Mouse (Mus musculus) lung, postnatal 0 days (tissue): ENCODE results near the gene Hcn2. TPM values are rescaled to one million over a fixed set of nuclear protein-coding genes. Genes with fewer than 3 reads are reported as not detected.

Experiments
- ATAC-seq: fragments of 200-750 bp; cut with Nextera tagmentation; 2 replicates; pipeline ENCODE4 v1.8.0; 2017; ENCODE audit warnings: moderate library complexity
- DNase-seq: peaks from one replicate; pipeline ENCODE4 v3.0.0-alpha.2; 2016; ENCODE audit warnings: low spot score
- H3K27ac ChIP-seq: fragments of 300-500 bp; sonication (generic); 2 replicates; pipeline ENCODE4 v1.5.1; 2014; ENCODE audit warnings: antibody characterized with exemption, mild to moderate bottlenecking, low read length, mixed read lengths
- H3K27me3 ChIP-seq: fragments of 300-500 bp; sonication (generic); replicated peaks from 2 replicates; pipeline ENCODE4 v1.6.1; 2014; ENCODE audit warnings: low read length, mixed read lengths; ENCODE audit not compliant: insufficient read depth
- H3K36me3 ChIP-seq: fragments of 300-500 bp; sonication (generic); 2 replicates; pipeline ENCODE4 v1.6.1; 2014; ENCODE audit warnings: low read length, mixed read lengths; ENCODE audit not compliant: insufficient read depth
- H3K4me1 ChIP-seq: fragments of 300-500 bp; sonication (generic); 2 replicates; pipeline ENCODE4 v1.6.1; 2014; ENCODE audit warnings: antibody characterized with exemption, low read depth, low read length, mixed read lengths; ENCODE audit not compliant: insufficient read depth
- H3K4me2 ChIP-seq: fragments of 300-500 bp; sonication (generic); replicated peaks from 2 replicates; pipeline ENCODE4 v1.6.1; 2014; ENCODE audit warnings: low read depth, mild to moderate bottlenecking, low read length, moderate library complexity, mixed read lengths
- H3K4me3 ChIP-seq: fragments of 300-500 bp; sonication (generic); 2 replicates; pipeline ENCODE4 v1.5.1; 2014; ENCODE audit warnings: low read depth, low read length
- H3K9ac ChIP-seq: fragments of 300-500 bp; sonication (generic); replicated peaks from 2 replicates; pipeline ENCODE4 v1.6.1; 2014; ENCODE audit warnings: low read depth, mild to moderate bottlenecking
- H3K9me3 ChIP-seq: fragments of 300-500 bp; sonication (generic); 2 replicates; pipeline ENCODE4 v1.6.1; 2016; ENCODE audit warnings: low read length, mixed read lengths
- CTCF ChIP-seq: IDR thresholded peaks from 2 replicates; pipeline ENCODE4 v1.5.1; 2016; ENCODE audit warnings: antibody characterized with exemption, mild to moderate bottlenecking
- EP300 ChIP-seq: IDR thresholded peaks from 2 replicates; pipeline ENCODE4 v1.6.1; 2016; ENCODE audit warnings: antibody characterized with exemption, mild to moderate bottlenecking, control low read depth
- WGBS: fragments of 180-500 bp; shearing (Covaris S2); extraction: QIAGEN DNeasy Blood & Tissue Kit; methylation state at CpG from one replicate; pipeline ENCODE4 v1.1.7; 2014; 5-methylcytosine and 5-hydroxymethylcytosine counted together
- polyA plus RNA-seq: library from polyadenylated mRNA; unstranded; fragments of >200 nt; fragmentation: Nextera tagmentation; extraction: Ambion mirVana; gene quantifications from 2 replicates; pipeline ENCODE4 v1.2.1, GENCODE M21; 2015

Hcn2 gene
- polyA plus RNA-seq, 1 experiment from 2014 or later: 0.12 TPM

- Histone ChIP-seq H3K4me3 (peak within 1 kb of the TSS; percentile 40), H3K4me2 (peak within 1 kb of the TSS; percentile 58), H3K9me3 (no peaks in the 10 kb centered on the region), H3K27me3 (no peaks in the 10 kb centered on the region), H3K27ac (peak within 1 kb of the TSS; percentile 60), H3K9ac (peak within 1 kb of the TSS; percentile 27; the same call in 1 of the 2 replicates), H3K4me1 (peaks cover 17% of the 10 kb centered on the region; the same call in 1 of the 2 replicates), H3K36me3 (no peaks in the 10 kb centered on the region; the same call in 1 of the 2 replicates)
- DNase-seq (no peak), ATAC-seq (no peak)
- 3% methylated on average over 39 of the region's 39 CpGs for WGBS
- TF ChIP-seq CTCF (no peak), EP300 (no peak)
These were observed 60.7 kb downstream of the Hcn2 start, which contains the start of gene Fstl3 for GRCm38 (mm10) chr10:79777103-79777531. Gene Fstl3 (plus strand): TSS chr10:79777272.

- no peaks in the 10 kb centered on the region; the same call in 1 of the 2 replicates for H3K36me3 ChIP-seq
- H3K27ac ChIP-seq: peak overlapping the region; percentile 60
- H3K4me3 ChIP-seq: peak overlapping the region; percentile 40; the same call in 1 of the 2 replicates
- DNase-seq (peak; percentile 72), ATAC-seq (peak; percentile 20)
- TF ChIP-seq EP300: 0 out of 2 replicates have a peak, but pooled peaks have one; percentile 29
- no peak for TF ChIP-seq CTCF
- no peaks in the 10 kb centered on the region for H3K9me3 ChIP-seq
- H3K4me2 ChIP-seq: peak overlapping the region; percentile 58
- H3K27me3 ChIP-seq: no peaks in the 10 kb centered on the region
- WGBS: 2% methylated on average over 15 of the region's 15 CpGs
- H3K4me1 ChIP-seq: peaks cover 17% of the 10 kb centered on the region; the same call in 1 of the 2 replicates
- no peak overlapping the region for H3K9ac ChIP-seq
These were observed 61.6 kb downstream of the Hcn2 start for GRCm38 (mm10) chr10:79778006-79778405.

- H3K9me3 ChIP-seq: no peaks in the 10 kb centered on the region
- no peak overlapping the region for H3K27ac ChIP-seq
- no peak overlapping the region for H3K9ac ChIP-seq
- 0 out of 2 replicates have a peak overlapping the region, but pooled peaks have one; percentile 61 for H3K4me2 ChIP-seq
- no peaks in the 10 kb centered on the region; the same call in 1 of the 2 replicates for H3K36me3 ChIP-seq
- 17% methylated on average over 2 of the region's 2 CpGs for WGBS
- peaks cover 17% of the 10 kb centered on the region; the same call in 1 of the 2 replicates for H3K4me1 ChIP-seq
- no peaks in the 10 kb centered on the region for H3K27me3 ChIP-seq
- no peak for TF ChIP-seq CTCF
- TF ChIP-seq EP300: no peak
- DNase-seq (no peak), ATAC-seq (no peak)
- no peak overlapping the region for H3K4me3 ChIP-seq
These were observed 62.8 kb downstream of the Hcn2 start for GRCm38 (mm10) chr10:79779193-79779592.

- 2% methylated on average over 55 of the region's 55 CpGs for WGBS
- H3K36me3 ChIP-seq: no peaks in the 10 kb centered on the region; the same call in 1 of the 2 replicates
- H3K9ac ChIP-seq: no peak overlapping the region
- peak overlapping the region; percentile 31 for H3K4me3 ChIP-seq
- DNase-seq (peak; percentile 98), ATAC-seq (peak; percentile 88)
- peak overlapping the region; percentile 78 for H3K27ac ChIP-seq
- peak overlapping the region; percentile 61 for H3K4me2 ChIP-seq
- no peaks in the 10 kb centered on the region for H3K27me3 ChIP-seq
- H3K4me1 ChIP-seq: peaks cover 17% of the 10 kb centered on the region; the same call in 1 of the 2 replicates
- no peaks in the 10 kb centered on the region for H3K9me3 ChIP-seq
- TF ChIP-seq CTCF (peak; percentile 89), EP300 (no peak)
These were observed 63.6 kb downstream of the Hcn2 start for GRCm38 (mm10) chr10:79779784-79780663.

- no peaks in the 10 kb centered on the region for H3K27me3 ChIP-seq
- peak overlapping the region; percentile 31 for H3K4me3 ChIP-seq
- H3K9me3 ChIP-seq: no peaks in the 10 kb centered on the region
- H3K4me1 ChIP-seq: peaks cover 17% of the 10 kb centered on the region; the same call in 1 of the 2 replicates
- H3K4me2 ChIP-seq: peak overlapping the region; percentile 61
- no peak for TF ChIP-seq CTCF
- DNase-seq (no peak), ATAC-seq (no peak)
- H3K36me3 ChIP-seq: no peaks in the 10 kb centered on the region; the same call in 1 of the 2 replicates
- under 1% methylated on average over 13 of the region's 13 CpGs for WGBS
- peak overlapping the region; percentile 78 for H3K27ac ChIP-seq
- no peak overlapping the region for H3K9ac ChIP-seq
These were observed 64.2 kb downstream of the Hcn2 start for GRCm38 (mm10) chr10:79780664-79781015.

- no peaks in the 10 kb centered on the region for H3K9me3 ChIP-seq
- peak overlapping the region; percentile 31 for H3K4me3 ChIP-seq
- peaks cover 17% of the 10 kb centered on the region; the same call in 1 of the 2 replicates for H3K4me1 ChIP-seq
- no peak overlapping the region for H3K9ac ChIP-seq
- TF ChIP-seq EP300: no peak
- TF ChIP-seq CTCF: no peak
- H3K36me3 ChIP-seq: no peaks in the 10 kb centered on the region; the same call in 1 of the 2 replicates
- DNase-seq (no peak), ATAC-seq (no peak)
- H3K27ac ChIP-seq: peak overlapping the region; percentile 78
- H3K27me3 ChIP-seq: no peaks in the 10 kb centered on the region
- WGBS: 27% methylated on average over 21 of the region's 21 CpGs
- H3K4me2 ChIP-seq: peak overlapping the region; percentile 61
These were observed 64.7 kb downstream of the Hcn2 start for GRCm38 (mm10) chr10:79781139-79781538.
